Mouse (Mus musculus): ENCODE results near the gene Nfia.

- TF ChIP-seq GATA1 (IDR thresholded peaks at IDR 0.05; ENCODE audit: borderline replicate concordance, low read length) (no peak), FLI1 (IDR thresholded peaks at IDR 0.05; ENCODE audit: low read length) (no peak)
These were observed 332.6 kb downstream of the Nfia start for GRCm38 (mm10) chr4:98104911-98105702.
